Mouse (Mus musculus) C2C12 (cell line): ENCODE data around the gene Trim67. TPM values are rescaled to one million over a fixed set of nuclear protein-coding genes. Genes with fewer than 3 reads are reported as not detected.
A peak's percentile ranks its signal among the peaks of the same experiment; 100 is the strongest.

Source experiments
- H3K27me3 ChIP-seq: one replicate; pipeline ENCODE4 v1.6.1; 2011; ENCODE audit not compliant: control insufficient read depth, insufficient read depth, insufficient read length
- H3K36me3 ChIP-seq: one replicate; pipeline ENCODE4 v1.6.1; 2011; ENCODE audit not compliant: control insufficient read depth, insufficient read depth
- H3K4me3 ChIP-seq: one replicate; pipeline ENCODE4 v1.5.1; 2011; ENCODE audit warnings: mild to moderate bottlenecking, control low read depth; ENCODE audit not compliant: poor library complexity, insufficient read depth, severe bottlenecking
- H3K79me2 ChIP-seq: one replicate; pipeline ENCODE4 v1.6.1; 2011; ENCODE audit not compliant: control insufficient read depth, insufficient read depth
- H3K79me3 ChIP-seq: one replicate; pipeline ENCODE4 v1.6.1; 2011; ENCODE audit warnings: low read depth, control low read depth
- H3ac ChIP-seq: one replicate; pipeline ENCODE3; 2011; ENCODE audit warnings: low read depth; ENCODE audit not compliant: control insufficient read depth, insufficient read length
- CEBPB ChIP-seq: IDR thresholded peaks from one replicate; pipeline ENCODE4 v1.6.1; 2011; ENCODE audit warnings: low read depth, mild to moderate bottlenecking, control low read depth, moderate library complexity
- CTCF ChIP-seq: IDR thresholded peaks from one replicate; pipeline ENCODE4 v1.5.1; 2011; ENCODE audit not compliant: control insufficient read depth, insufficient read depth, insufficient read length
- FOSL1 ChIP-seq: IDR thresholded peaks from one replicate; pipeline ENCODE4 v1.8.0; 2011; ENCODE audit warnings: mild to moderate bottlenecking, low read length; ENCODE audit not compliant: poor library complexity, insufficient read depth, severe bottlenecking
- MAX ChIP-seq: IDR thresholded peaks from one replicate; pipeline ENCODE4 v1.6.1; 2011; ENCODE audit warnings: mild to moderate bottlenecking, control low read depth
- MYOD1 ChIP-seq: IDR thresholded peaks from one replicate; pipeline ENCODE4 v1.6.1; 2011; ENCODE audit warnings: low read depth; ENCODE audit not compliant: control insufficient read depth, insufficient read length
- MYOG ChIP-seq: IDR thresholded peaks from one replicate; pipeline ENCODE4 v1.6.1; 2011; ENCODE audit not compliant: control insufficient read depth, insufficient read length; ENCODE audit errors: extremely low read depth
- USF1 ChIP-seq: IDR thresholded peaks from one replicate; pipeline ENCODE4 v1.6.1; 2011; ENCODE audit warnings: low read depth, mild to moderate bottlenecking, control low read depth, moderate library complexity
- polyA plus RNA-seq: library from polyadenylated mRNA; unstranded; fragments of >200 nt; fragmentation: generic; extraction: Trizol; gene quantifications from one replicate; pipeline ENCODE4 v1.2.1, GENCODE M21; 2012; ENCODE audit warnings: missing spikeins

The Trim67 gene
- polyA plus RNA-seq, 1 experiment = not detected

GRCm38 (mm10) chr8:124820125-124820524, 27.2 kb downstream of the Trim67 start:
- Histone ChIP-seq H3ac (no peak overlapping the region), H3K27me3 (peaks cover 36% of the 10 kb centered on the region), H3K36me3 (no peaks in the 10 kb centered on the region), H3K79me2 (no peaks in the 10 kb centered on the region), H3K4me3 (no peak overlapping the region), H3K79me3 (no peaks in the 10 kb centered on the region)
- TF ChIP-seq CTCF = no peak
- no peak for TF ChIP-seq MAX
- no peak for TF ChIP-seq MYOD1
- no peak for TF ChIP-seq MYOG
- no peak for TF ChIP-seq USF1
- no peak for TF ChIP-seq CEBPB
- TF ChIP-seq FOSL1 = no peak

GRCm38 (mm10) chr8:124823497-124823896, 30.6 kb downstream of the Trim67 start:
- no peaks in the 10 kb centered on the region for H3K79me2 ChIP-seq
- H3K4me3 ChIP-seq = no peak overlapping the region
- no peaks in the 10 kb centered on the region for H3K36me3 ChIP-seq
- H3K79me3 ChIP-seq = no peaks in the 10 kb centered on the region
- peaks cover 32% of the 10 kb centered on the region for H3K27me3 ChIP-seq
- no peak overlapping the region for H3ac ChIP-seq
- TF ChIP-seq CTCF = no peak
- TF ChIP-seq MYOD1 = no peak
- no peak for TF ChIP-seq USF1
- TF ChIP-seq CEBPB = no peak
- no peak for TF ChIP-seq MYOG
- no peak for TF ChIP-seq MAX
- TF ChIP-seq FOSL1 = no peak

DNA sequence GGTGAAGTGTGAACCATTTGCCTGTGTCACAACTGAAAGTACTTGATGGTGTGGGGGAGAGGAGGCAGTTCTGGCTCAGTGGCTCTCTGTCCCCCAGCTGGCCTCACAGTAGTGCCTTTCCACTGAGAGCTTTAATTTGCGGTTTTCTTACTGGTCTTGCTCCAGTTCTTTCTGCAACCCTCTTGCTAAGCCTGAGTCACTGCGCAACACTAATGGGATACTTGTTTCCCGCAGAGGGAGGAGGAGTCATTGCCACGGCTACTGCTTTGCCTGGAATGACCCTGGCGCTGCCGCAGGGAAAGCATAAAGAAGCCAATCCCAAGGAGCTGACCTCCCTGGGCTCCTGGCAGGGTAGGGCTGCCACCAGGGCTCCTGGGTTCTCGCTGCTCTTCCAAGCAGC, 33.8 kb downstream of the Trim67 start:
- Histone ChIP-seq H3K36me3 (no peaks in the 10 kb centered on the region), H3K27me3 (peaks cover 7% of the 10 kb centered on the region), H3ac (no peak overlapping the region), H3K4me3 (no peak overlapping the region), H3K79me3 (no peaks in the 10 kb centered on the region), H3K79me2 (no peaks in the 10 kb centered on the region)
- TF ChIP-seq CEBPB (peak; percentile 60), CTCF (no peak)

DNA sequence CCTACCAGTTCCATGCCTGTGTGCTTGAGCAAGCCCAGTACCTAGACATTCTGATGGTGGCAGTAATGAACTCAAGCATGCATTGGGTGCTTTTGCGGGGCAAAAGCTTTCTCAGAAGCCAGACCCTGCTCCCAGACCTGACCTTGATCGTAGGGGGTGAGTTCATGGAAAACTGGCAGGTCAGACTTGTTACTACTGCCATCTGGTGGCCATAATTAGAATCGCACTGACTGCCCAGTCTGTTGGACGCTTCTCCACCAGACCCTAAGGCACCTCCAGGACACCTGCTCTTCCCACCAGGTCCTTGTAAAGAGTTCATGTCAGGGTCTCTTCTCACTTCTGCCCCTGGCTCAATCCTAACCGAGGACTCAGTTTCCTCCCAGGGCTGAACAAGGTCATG, 34.5 kb downstream of the Trim67 start:
- Histone ChIP-seq H3K36me3 (no peaks in the 10 kb centered on the region), H3ac (no peak overlapping the region), H3K4me3 (no peak overlapping the region), H3K27me3 (peaks cover 7% of the 10 kb centered on the region), H3K79me3 (no peaks in the 10 kb centered on the region), H3K79me2 (no peaks in the 10 kb centered on the region)
- TF ChIP-seq MYOD1 (no peak), CTCF (peak; percentile 74)

DNA sequence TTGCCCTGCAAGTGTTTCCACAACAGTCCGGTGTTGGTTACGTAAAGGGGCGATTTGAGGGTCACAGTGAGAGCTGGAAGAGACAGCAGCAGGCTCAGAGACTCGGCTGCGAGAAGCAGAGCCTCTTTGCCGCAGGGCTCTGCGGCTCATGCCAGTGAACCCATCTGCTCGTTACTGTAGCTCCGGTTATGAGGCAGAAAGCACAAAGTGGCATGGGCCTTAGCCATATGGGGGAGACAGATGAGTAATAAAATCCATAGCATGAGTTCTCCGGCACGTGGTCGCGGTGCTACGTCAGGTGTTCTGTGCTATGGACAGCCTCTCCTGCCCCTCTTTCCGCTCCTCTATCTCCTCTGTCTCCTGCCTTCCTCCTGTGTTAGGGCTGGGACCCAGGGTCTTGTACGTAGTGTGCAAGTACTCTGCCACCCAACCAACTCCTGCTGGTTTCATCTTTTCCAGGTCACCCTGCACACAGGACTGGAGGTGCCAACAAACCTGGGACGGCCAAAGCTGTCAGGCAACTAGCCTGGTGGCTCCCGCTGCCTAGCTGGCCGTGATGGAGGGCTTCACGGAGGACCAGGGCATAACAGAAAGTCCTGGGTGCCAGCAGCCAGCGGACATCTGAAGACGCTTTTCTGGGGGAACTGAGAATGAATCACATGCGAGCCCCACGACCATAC, 35.8 kb downstream of the Trim67 start:
- H3K79me3 ChIP-seq = no peaks in the 10 kb centered on the region
- no peaks in the 10 kb centered on the region for H3K79me2 ChIP-seq
- H3K4me3 ChIP-seq = no peak overlapping the region
- no peaks in the 10 kb centered on the region for H3K36me3 ChIP-seq
- TF ChIP-seq MYOG (no peak), FOSL1 (no peak), CTCF (no peak), MAX (no peak), MYOD1 (no peak), CEBPB (no peak), USF1 (no peak)
- no peaks in the 10 kb centered on the region for H3K27me3 ChIP-seq
- H3ac ChIP-seq = no peak overlapping the region

- no peak overlapping the region for H3ac ChIP-seq
- no peak overlapping the region for H3K4me3 ChIP-seq
- no peaks in the 10 kb centered on the region for H3K36me3 ChIP-seq
- H3K27me3 ChIP-seq = no peaks in the 10 kb centered on the region
- H3K79me3 ChIP-seq = no peaks in the 10 kb centered on the region
- no peaks in the 10 kb centered on the region for H3K79me2 ChIP-seq
- TF ChIP-seq CTCF (no peak), USF1 (no peak), MYOD1 (no peak), CEBPB (no peak), MAX (no peak), FOSL1 (no peak)
These were observed 37.2 kb downstream of the Trim67 start for GRCm38 (mm10) chr8:124830050-124830449.
